Mouse (Mus musculus): ENCODE measurements around the gene Nup85. TPM values are rescaled to one million over a fixed set of nuclear protein-coding genes. Genes with fewer than 3 reads are reported as not detected.

Nup85 gene
- polyA plus RNA-seq, 1 experiment from 2014 or later = 192 TPM

DNA sequence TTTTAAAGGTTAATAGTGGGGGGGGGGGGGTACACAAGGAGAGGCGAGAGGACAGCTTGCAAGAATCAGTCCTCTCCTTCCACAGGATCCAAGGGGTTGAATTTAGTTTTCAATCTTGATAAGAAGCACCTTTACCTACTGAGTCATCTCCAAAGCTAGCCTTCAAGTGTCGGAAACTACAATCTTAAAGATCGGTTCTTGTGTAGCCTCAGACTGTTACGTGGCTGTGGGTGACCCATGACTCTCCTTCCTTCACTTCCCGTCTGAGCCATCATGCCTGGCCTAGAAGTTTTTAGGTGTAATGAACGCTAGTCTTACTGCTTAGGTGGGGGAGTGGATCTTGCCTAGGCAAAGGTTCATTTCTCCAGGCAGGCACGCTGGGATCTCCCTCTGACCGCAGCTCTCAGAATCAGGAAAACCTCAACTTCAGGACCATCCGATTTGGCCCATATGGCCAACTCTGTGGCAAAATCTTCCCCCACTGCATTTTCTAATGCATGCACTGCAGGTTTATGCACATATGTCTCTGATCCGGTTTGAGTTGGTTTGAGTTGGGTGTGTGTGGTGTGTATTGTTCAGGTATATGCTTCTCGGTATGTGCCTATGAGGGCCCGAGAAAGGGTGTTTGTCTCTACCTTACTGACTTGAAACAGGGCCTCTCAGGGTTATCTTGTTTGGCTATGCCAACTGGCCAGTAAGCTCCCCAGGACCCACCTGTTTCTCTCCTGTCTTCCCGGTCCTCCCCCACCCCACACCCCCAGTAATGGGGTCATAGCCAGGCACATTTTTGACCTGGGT is 65.7 kb downstream of the Nup85 start:
- Histone ChIP-seq H3K4me1 (peaks cover 9% of the 10 kb centered on the region; the same call in 1 of the 2 replicates), H3K4me2 (no peak overlapping the region), H3K9me3 (no peaks in the 10 kb centered on the region), H3K27ac (no peak overlapping the region), H3K4me3 (no peak overlapping the region), H3K27me3 (no peaks in the 10 kb centered on the region), H3K36me3 (0 out of 2 replicates have a peak, but pooled peaks cover under 1% of the 10 kb centered on the region), H3K9ac (no peak overlapping the region)
- WGBS = 83% methylated on average over 13 of the region's 13 CpGs
- ATAC-seq (ENCODE audit: borderline replicate concordance, extremely low read depth, low FRiP score, low TSS enrichment) = no peak

DNA sequence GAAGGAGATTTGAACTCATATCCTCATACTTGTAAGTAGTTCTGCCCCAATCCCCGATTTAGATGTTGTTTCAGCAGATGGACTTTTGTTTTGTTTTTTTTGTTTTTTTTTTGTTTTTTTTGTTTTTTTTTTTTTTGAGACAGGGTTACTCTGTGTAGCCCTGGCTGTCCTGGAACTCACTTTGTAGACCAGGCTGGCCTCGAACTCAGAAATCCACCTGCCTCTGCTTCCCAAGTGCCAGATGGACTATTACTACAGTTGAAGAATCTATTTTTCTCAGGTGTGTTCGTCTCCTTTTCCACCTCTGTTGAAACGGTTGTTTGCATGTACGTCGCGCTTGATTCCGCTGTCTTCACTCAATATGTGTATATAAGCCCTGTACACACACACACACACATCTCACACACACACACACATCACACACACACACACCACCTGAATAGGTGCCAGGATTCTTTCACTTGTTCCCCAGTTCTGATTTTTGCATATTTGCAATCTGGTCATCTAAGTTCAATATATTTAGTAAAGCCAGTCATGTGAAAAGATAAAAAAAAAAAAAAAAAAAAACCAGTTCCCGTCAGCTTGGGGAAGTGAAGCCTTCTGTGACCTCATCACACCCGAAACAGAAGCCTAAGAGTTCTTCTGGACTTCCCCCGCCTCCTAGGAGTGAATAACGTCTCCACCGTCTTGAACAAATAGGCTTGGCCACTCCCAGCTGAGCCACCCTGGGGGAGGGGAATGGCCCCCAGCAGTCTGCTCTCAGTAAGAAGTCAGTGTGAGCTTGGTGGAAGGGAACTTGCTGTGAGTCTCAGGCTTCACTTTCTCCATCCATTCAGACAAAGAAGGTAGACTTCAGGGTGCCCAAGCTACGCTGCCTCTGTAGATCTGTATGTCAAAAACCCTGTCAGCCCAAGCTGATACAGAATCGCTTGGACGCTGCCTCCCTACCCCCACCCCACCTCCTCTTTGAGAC is 66.6 kb downstream of the Nup85 start:
- ATAC-seq (ENCODE audit: borderline replicate concordance, extremely low read depth, low FRiP score, low TSS enrichment) = no peak
- H3K9ac ChIP-seq = no peak overlapping the region
- no peaks in the 10 kb centered on the region for H3K27me3 ChIP-seq
- peaks cover 9% of the 10 kb centered on the region; the same call in 1 of the 2 replicates for H3K4me1 ChIP-seq
- H3K36me3 ChIP-seq = 0 out of 2 replicates have a peak, but pooled peaks cover 2% of the 10 kb centered on the region
- 41% methylated on average over 16 of the region's 16 CpGs for WGBS
- H3K4me2 ChIP-seq = peak overlapping the region; percentile 18; the same call in 1 of the 2 replicates
- no peaks in the 10 kb centered on the region for H3K9me3 ChIP-seq
- H3K4me3 ChIP-seq = no peak overlapping the region
- 0 out of 2 replicates have a peak overlapping the region, but pooled peaks have one; percentile 39 for H3K27ac ChIP-seq

DNA sequence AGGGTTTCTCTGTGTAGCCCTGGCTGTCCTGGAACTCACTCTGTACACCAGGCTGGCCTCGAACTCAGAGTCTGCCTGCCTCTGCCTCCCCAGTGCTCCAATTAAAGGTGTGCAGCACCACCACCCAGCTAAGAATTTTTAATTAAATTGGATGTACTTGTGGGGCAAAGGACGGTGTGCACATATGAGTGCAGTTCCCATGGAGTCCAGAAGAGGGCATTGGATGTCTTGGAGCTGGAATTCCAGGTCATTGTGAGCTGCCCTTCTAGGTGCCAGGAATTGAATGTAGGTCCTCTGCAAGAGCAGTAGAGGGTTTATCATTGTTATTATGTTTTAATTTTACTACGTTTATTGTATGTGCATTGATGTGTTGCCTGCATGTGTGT is 67.3 kb downstream of the Nup85 start:
- Histone ChIP-seq H3K4me1 (peaks cover 9% of the 10 kb centered on the region; the same call in 1 of the 2 replicates), H3K36me3 (0 out of 2 replicates have a peak, but pooled peaks cover 2% of the 10 kb centered on the region), H3K9ac (no peak overlapping the region), H3K4me3 (no peak overlapping the region), H3K27ac (0 out of 2 replicates have a peak overlapping the region, but pooled peaks have one; percentile 39), H3K4me2 (peak overlapping the region; percentile 18; the same call in 1 of the 2 replicates), H3K27me3 (no peaks in the 10 kb centered on the region), H3K9me3 (no peaks in the 10 kb centered on the region)
- 20% methylated on average over 3 of the region's 3 CpGs for WGBS
- no peak for ATAC-seq (ENCODE audit: borderline replicate concordance, extremely low read depth, low FRiP score, low TSS enrichment)

DNA sequence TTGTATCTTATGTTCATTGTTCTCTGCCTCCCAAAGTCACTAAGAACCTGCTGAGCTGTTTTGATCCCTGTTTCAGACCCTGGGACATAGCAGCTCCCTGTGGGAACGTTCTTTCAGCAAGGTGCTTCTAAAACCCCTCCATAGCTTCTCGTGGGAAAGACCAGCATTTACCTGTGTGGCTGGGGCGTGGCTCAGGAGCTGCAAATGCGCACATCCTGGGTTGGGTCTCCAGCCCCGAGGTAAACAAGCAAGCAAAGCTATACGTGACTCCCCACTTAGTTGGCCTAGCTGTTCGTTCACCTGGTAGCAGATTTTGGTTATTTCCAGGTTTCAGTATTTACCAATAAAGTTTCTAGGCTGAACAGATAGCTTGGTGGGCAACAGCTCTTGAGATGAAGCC is 68.0 kb downstream of the Nup85 start:
- Histone ChIP-seq H3K27ac (no peak overlapping the region), H3K4me1 (peaks cover 4% of the 10 kb centered on the region; the same call in 1 of the 2 replicates), H3K36me3 (0 out of 2 replicates have a peak, but pooled peaks cover 2% of the 10 kb centered on the region), H3K27me3 (no peaks in the 10 kb centered on the region), H3K4me2 (no peak overlapping the region), H3K9ac (no peak overlapping the region), H3K9me3 (no peaks in the 10 kb centered on the region), H3K4me3 (no peak overlapping the region)
- no peak for ATAC-seq (ENCODE audit: borderline replicate concordance, extremely low read depth, low FRiP score, low TSS enrichment)
- WGBS = 72% methylated on average over 7 of the region's 7 CpGs

DNA sequence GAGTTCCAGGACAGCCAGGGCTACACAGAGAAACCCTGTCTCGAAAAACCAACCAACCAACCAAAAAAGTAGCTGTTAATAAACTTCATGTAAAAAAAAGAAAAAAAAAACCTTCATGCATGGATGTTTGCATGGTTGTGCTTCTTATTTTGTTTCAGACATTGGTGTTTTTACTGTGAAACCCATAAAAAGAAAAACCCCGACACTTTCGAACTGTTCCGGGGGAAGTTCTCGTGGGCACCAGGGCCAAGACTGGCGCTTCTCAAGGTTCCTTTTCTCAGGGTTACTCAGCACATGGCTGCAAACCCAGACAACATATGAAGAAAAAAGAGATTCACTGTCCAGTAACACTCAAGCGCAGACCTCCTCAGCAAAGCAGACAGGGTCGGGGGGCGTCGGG is 68.6 kb downstream of the Nup85 start:
- 79% methylated on average over 10 of the region's 10 CpGs for WGBS
- no peak for ATAC-seq (ENCODE audit: borderline replicate concordance, extremely low read depth, low FRiP score, low TSS enrichment)
- no peak overlapping the region for H3K9ac ChIP-seq
- 0 out of 2 replicates have a peak, but pooled peaks cover 2% of the 10 kb centered on the region for H3K36me3 ChIP-seq
- H3K4me3 ChIP-seq = no peak overlapping the region
- H3K4me2 ChIP-seq = no peak overlapping the region
- no peaks in the 10 kb centered on the region for H3K27me3 ChIP-seq
- H3K9me3 ChIP-seq = no peaks in the 10 kb centered on the region
- H3K27ac ChIP-seq = no peak overlapping the region
- H3K4me1 ChIP-seq = no peaks in the 10 kb centered on the region

Other genes with a start within 250 kb of the Nup85 start
- not detected in 2 replicates for gene Ush1g, start 242.4 kb upstream of the Nup85 start, polyA plus RNA-seq (2015; fragmentation: Nextera tagmentation; extraction: Ambion mirVana)
- not detected in 2 replicates for gene Otop3, start 229.7 kb upstream of the Nup85 start, polyA plus RNA-seq (2015; fragmentation: Nextera tagmentation; extraction: Ambion mirVana)
- gene Hid1, start 196.7 kb upstream of the Nup85 start, polyA plus RNA-seq (2015; fragmentation: Nextera tagmentation; extraction: Ambion mirVana) = 13.9 and 15.8 TPM in 2 replicates
- gene Cdr2l, start 182.5 kb upstream of the Nup85 start, polyA plus RNA-seq (2015; fragmentation: Nextera tagmentation; extraction: Ambion mirVana) = 13.7 and 15.3 TPM in 2 replicates
- 204 and 222 TPM in 2 replicates for gene Mrpl58, start 160.7 kb upstream of the Nup85 start, polyA plus RNA-seq (2015; fragmentation: Nextera tagmentation; extraction: Ambion mirVana)
- gene Atp5h, start 144.5 kb upstream of the Nup85 start, polyA plus RNA-seq (2015; fragmentation: Nextera tagmentation; extraction: Ambion mirVana) = 787 and 840 TPM in 2 replicates
- 16.3 and 17.8 TPM in 2 replicates for gene Kctd2, start 144.3 kb upstream of the Nup85 start, polyA plus RNA-seq (2015; fragmentation: Nextera tagmentation; extraction: Ambion mirVana)
- not detected in 2 replicates for gene Trim80, start 123.9 kb upstream of the Nup85 start, polyA plus RNA-seq (2015; fragmentation: Nextera tagmentation; extraction: Ambion mirVana)
- gene Slc16a5, start 102.0 kb upstream of the Nup85 start, polyA plus RNA-seq (2015; fragmentation: Nextera tagmentation; extraction: Ambion mirVana) = 0.55 and 1.9 TPM in 2 replicates
- 6.6 and 7.1 TPM in 2 replicates for gene Armc7, start 88.8 kb upstream of the Nup85 start, polyA plus RNA-seq (2015; fragmentation: Nextera tagmentation; extraction: Ambion mirVana)
- 81.5 and 83.7 TPM in 2 replicates for gene Nt5c, start 72.6 kb upstream of the Nup85 start, polyA plus RNA-seq (2015; fragmentation: Nextera tagmentation; extraction: Ambion mirVana)
- 504 and 510 TPM in 2 replicates for gene Jpt1, start 50.0 kb upstream of the Nup85 start, polyA plus RNA-seq (2015; fragmentation: Nextera tagmentation; extraction: Ambion mirVana)
- gene Sumo2, start 28.2 kb upstream of the Nup85 start, polyA plus RNA-seq (2015; fragmentation: Nextera tagmentation; extraction: Ambion mirVana) = 993 and 1,027 TPM in 2 replicates
- 83.9 and 85.0 TPM in 2 replicates for gene Mrps7, start 39.5 kb downstream of the Nup85 start, polyA plus RNA-seq (2015; fragmentation: Nextera tagmentation; extraction: Ambion mirVana)
- gene Gga3, start 39.6 kb downstream of the Nup85 start, polyA plus RNA-seq (2015; fragmentation: Nextera tagmentation; extraction: Ambion mirVana) = 15.6 and 18.1 TPM in 2 replicates
- gene Mif4gd, start 48.5 kb downstream of the Nup85 start, polyA plus RNA-seq (2015; fragmentation: Nextera tagmentation; extraction: Ambion mirVana) = 29.5 and 32.3 TPM in 2 replicates
- 19.6 and 20.9 TPM in 2 replicates for gene Slc25a19, start 63.9 kb downstream of the Nup85 start, polyA plus RNA-seq (2015; fragmentation: Nextera tagmentation; extraction: Ambion mirVana)
- 85.6 and 91.0 TPM in 2 replicates for gene Grb2, start 144.2 kb downstream of the Nup85 start, polyA plus RNA-seq (2015; fragmentation: Nextera tagmentation; extraction: Ambion mirVana)
- gene Tmem94, start 201.0 kb downstream of the Nup85 start, polyA plus RNA-seq (2015; fragmentation: Nextera tagmentation; extraction: Ambion mirVana) = 23.1 and 24.6 TPM in 2 replicates
- 19.0 and 19.6 TPM in 2 replicates for gene Caskin2, start 249.2 kb downstream of the Nup85 start, polyA plus RNA-seq (2015; fragmentation: Nextera tagmentation; extraction: Ambion mirVana)

Data from lung, embryonic 15.5 days (tissue).